Mouse (Mus musculus) urinary bladder, adult 2 months (tissue): ENCODE results near the gene Tgfbr2. TPM values are rescaled to one million over a fixed set of nuclear protein-coding genes. Genes with fewer than 3 reads are reported as not detected.

Source experiments
- DNase-seq: peaks from one replicate; pipeline ENCODE4 v3.0.0; 2022; ENCODE audit warnings: low spot score
- polyA plus RNA-seq: library from polyadenylated mRNA; depleted of rRNA; stranded (reverse); fragments of >200 nt; gene quantifications from 2 replicates; pipeline ENCODE4 v1.2.3, GENCODE M21; 2012

Tgfbr2 gene
- polyA plus RNA-seq, 1 experiment = 82.9 TPM

- no peak for DNase-seq
Measured at GRCm38 (mm10) chr9:116160067-116160466, 15.1 kb downstream of the Tgfbr2 start.

- DNase-seq = no peak
Measured at GRCm38 (mm10) chr9:116156501-116156900, 18.7 kb downstream of the Tgfbr2 start.

- no peak for DNase-seq
Measured at GRCm38 (mm10) chr9:116152878-116153277, 22.3 kb downstream of the Tgfbr2 start.

GRCm38 (mm10) chr9:116150725-116151396 lies 24.3 kb downstream of the Tgfbr2 start:
- DNase-seq = no peak

GRCm38 (mm10) chr9:116148809-116149208 lies 26.4 kb downstream of the Tgfbr2 start:
- no peak for DNase-seq

- no peak for DNase-seq
Measured at GRCm38 (mm10) chr9:116146235-116146634, 28.9 kb downstream of the Tgfbr2 start.

- DNase-seq = no peak
Measured at GRCm38 (mm10) chr9:116145231-116145641, 29.9 kb downstream of the Tgfbr2 start.

GRCm38 (mm10) chr9:116140422-116140821 lies 34.7 kb downstream of the Tgfbr2 start:
- no peak for DNase-seq

GRCm38 (mm10) chr9:116139549-116139948 lies 35.6 kb downstream of the Tgfbr2 start:
- no peak for DNase-seq

GRCm38 (mm10) chr9:116138595-116139134 lies 36.5 kb downstream of the Tgfbr2 start:
- DNase-seq = no peak

- DNase-seq = no peak
Measured at GRCm38 (mm10) chr9:116137645-116138044, 37.5 kb downstream of the Tgfbr2 start.

- no peak for DNase-seq
Measured at GRCm38 (mm10) chr9:116136811-116137210, 38.3 kb downstream of the Tgfbr2 start.

GRCm38 (mm10) chr9:116136146-116136545 lies 39.0 kb downstream of the Tgfbr2 start:
- no peak for DNase-seq

GRCm38 (mm10) chr9:116134488-116134887 lies 40.7 kb downstream of the Tgfbr2 start:
- no peak for DNase-seq

GRCm38 (mm10) chr9:116133312-116133980 lies 41.7 kb downstream of the Tgfbr2 start:
- no peak for DNase-seq

- DNase-seq = no peak
Measured at GRCm38 (mm10) chr9:116128886-116129285, 46.3 kb downstream of the Tgfbr2 start.

GRCm38 (mm10) chr9:116128311-116128710 lies 46.8 kb downstream of the Tgfbr2 start:
- no peak for DNase-seq

- DNase-seq = no peak
Measured at GRCm38 (mm10) chr9:116126494-116126893, 48.7 kb downstream of the Tgfbr2 start.

- DNase-seq = no peak
Measured at GRCm38 (mm10) chr9:116122969-116123589, 52.1 kb downstream of the Tgfbr2 start.

GRCm38 (mm10) chr9:116122544-116122943 lies 52.6 kb downstream of the Tgfbr2 start:
- DNase-seq = no peak

GRCm38 (mm10) chr9:116121472-116121871 lies 53.7 kb downstream of the Tgfbr2 start:
- DNase-seq = no peak

- DNase-seq = no peak
Measured at GRCm38 (mm10) chr9:116119990-116120389, 55.2 kb downstream of the Tgfbr2 start.
